Mouse (Mus musculus): ENCODE results near the gene Tmcc1. TPM values are rescaled to one million over a fixed set of nuclear protein-coding genes. Genes with fewer than 3 reads are reported as not detected.

The Tmcc1 gene
- polyA plus RNA-seq, 1 experiment = 17.6 TPM

GRCm38 (mm10) chr6:116089402-116089801 lies 103.9 kb downstream of the Tmcc1 start:
- Histone ChIP-seq H3ac (ENCODE audit: control insufficient read depth, insufficient read length) (no peak overlapping the region), H3K4me2 (ENCODE audit: low read depth) (no peak overlapping the region), H3K36me3 (ENCODE audit: control insufficient read depth, insufficient read depth) (no peaks in the 10 kb centered on the region), H3K4me3 (no peak overlapping the region), H3K27me3 (ENCODE audit: control insufficient read depth, insufficient read depth, insufficient read length) (no peaks in the 10 kb centered on the region), H3K79me2 (ENCODE audit: control insufficient read depth, insufficient read depth) (peaks cover 10% of the 10 kb centered on the region)
- no peak for TF ChIP-seq MYOD1 (IDR thresholded peaks at IDR 0.05; ENCODE audit: control insufficient read depth in 1 of 3, insufficient read length in 2 of 3, low read depth in 2 of 3)
- TF ChIP-seq USF1 (IDR thresholded peaks at IDR 0.05; ENCODE audit: low read depth) = no peak
- no peak for TF ChIP-seq E2F4 (IDR thresholded peaks at IDR 0.05; ENCODE audit: insufficient read depth)
- no peak for TF ChIP-seq TCF3 (IDR thresholded peaks at IDR 0.05; ENCODE audit: insufficient read length, low read depth)
- TF ChIP-seq REST (IDR thresholded peaks at IDR 0.05; ENCODE audit: insufficient read depth, insufficient read length) = no peak
- TF ChIP-seq SRF (IDR thresholded peaks at IDR 0.05; ENCODE audit: control insufficient read depth, insufficient read length, low read depth) = no peak
- no peak for TF ChIP-seq MYOG (IDR thresholded peaks at IDR 0.05; ENCODE audit: control insufficient read depth in 1 of 3, insufficient read depth in 1 of 3, insufficient read length in 2 of 3, low read depth in 2 of 3)
- TF ChIP-seq MAX (IDR thresholded peaks at IDR 0.05; ENCODE audit: low read depth) = no peak

- TF ChIP-seq CEBPB (IDR thresholded peaks at IDR 0.05; ENCODE audit: insufficient read depth, poor library complexity, severe bottlenecking) = no peak
- TF ChIP-seq MYOD1 (IDR thresholded peaks at IDR 0.05; ENCODE audit: control insufficient read depth in 1 of 3, insufficient read length in 2 of 3, low read depth in 2 of 3) = no peak
- TF ChIP-seq E2F4 (IDR thresholded peaks at IDR 0.05; ENCODE audit: insufficient read depth) = no peak
- TF ChIP-seq USF1 (IDR thresholded peaks at IDR 0.05; ENCODE audit: low read depth) = no peak
- TF ChIP-seq TCF3 (IDR thresholded peaks at IDR 0.05; ENCODE audit: insufficient read length, low read depth) = no peak
- TF ChIP-seq MAX (IDR thresholded peaks at IDR 0.05; ENCODE audit: low read depth) = no peak
- no peak for TF ChIP-seq POLR2AphosphoS2 (IDR thresholded peaks at IDR 0.05; ENCODE audit: insufficient read length, low read depth)
- TF ChIP-seq SRF (IDR thresholded peaks at IDR 0.05; ENCODE audit: control insufficient read depth, insufficient read length, low read depth) = no peak
- TF ChIP-seq POLR2A (IDR thresholded peaks at IDR 0.05; ENCODE audit: insufficient read length, low read depth) = no peak
- TF ChIP-seq MYOG (IDR thresholded peaks at IDR 0.05; ENCODE audit: control insufficient read depth in 1 of 3, insufficient read depth in 1 of 3, insufficient read length in 2 of 3, low read depth in 2 of 3) = no peak
- no peak for TF ChIP-seq TCF12 (IDR thresholded peaks at IDR 0.05; ENCODE audit: insufficient read depth, poor library complexity, severe bottlenecking)
- no peak for TF ChIP-seq REST (IDR thresholded peaks at IDR 0.05; ENCODE audit: insufficient read depth, insufficient read length)
- H3K4me3 ChIP-seq = no peak overlapping the region
- no peaks in the 10 kb centered on the region for H3K27me3 ChIP-seq (ENCODE audit: control insufficient read depth, insufficient read depth, insufficient read length)
- H3K79me2 ChIP-seq (ENCODE audit: control insufficient read depth, insufficient read depth) = peaks cover 17% of the 10 kb centered on the region
- H3ac ChIP-seq (ENCODE audit: control insufficient read depth, insufficient read length) = no peak overlapping the region
- no peak overlapping the region for H3K4me2 ChIP-seq (ENCODE audit: low read depth)
- no peaks in the 10 kb centered on the region for H3K36me3 ChIP-seq (ENCODE audit: control insufficient read depth, insufficient read depth)
Measured at GRCm38 (mm10) chr6:116086036-116086435, 107.2 kb downstream of the Tmcc1 start.

GRCm38 (mm10) chr6:116082239-116082638 lies 111.0 kb downstream of the Tmcc1 start:
- Histone ChIP-seq H3K79me2 (ENCODE audit: control insufficient read depth, insufficient read depth) (peaks cover 21% of the 10 kb centered on the region), H3K27me3 (ENCODE audit: control insufficient read depth, insufficient read depth, insufficient read length) (no peaks in the 10 kb centered on the region), H3K4me3 (no peak overlapping the region), H3K36me3 (ENCODE audit: control insufficient read depth, insufficient read depth) (no peaks in the 10 kb centered on the region), H3ac (ENCODE audit: control insufficient read depth, insufficient read length) (no peak overlapping the region), H3K4me2 (ENCODE audit: low read depth) (no peak overlapping the region)
- no peak for TF ChIP-seq MYOG (IDR thresholded peaks at IDR 0.05; ENCODE audit: control insufficient read depth in 1 of 3, insufficient read depth in 1 of 3, insufficient read length in 2 of 3, low read depth in 2 of 3)
- no peak for TF ChIP-seq TCF12 (IDR thresholded peaks at IDR 0.05; ENCODE audit: insufficient read depth, poor library complexity, severe bottlenecking)
- no peak for TF ChIP-seq USF1 (IDR thresholded peaks at IDR 0.05; ENCODE audit: low read depth)
- no peak for TF ChIP-seq MAX (IDR thresholded peaks at IDR 0.05; ENCODE audit: low read depth)
- no peak for TF ChIP-seq POLR2A (IDR thresholded peaks at IDR 0.05; ENCODE audit: insufficient read length, low read depth)
- TF ChIP-seq SRF (IDR thresholded peaks at IDR 0.05; ENCODE audit: control insufficient read depth, insufficient read length, low read depth) = no peak
- TF ChIP-seq REST (IDR thresholded peaks at IDR 0.05; ENCODE audit: insufficient read depth, insufficient read length) = no peak
- no peak for TF ChIP-seq E2F4 (IDR thresholded peaks at IDR 0.05; ENCODE audit: insufficient read depth)
- TF ChIP-seq CEBPB (IDR thresholded peaks at IDR 0.05; ENCODE audit: insufficient read depth, poor library complexity, severe bottlenecking) = no peak
- TF ChIP-seq POLR2AphosphoS2 (IDR thresholded peaks at IDR 0.05; ENCODE audit: insufficient read length, low read depth) = no peak
- no peak for TF ChIP-seq MYOD1 (IDR thresholded peaks at IDR 0.05; ENCODE audit: control insufficient read depth in 1 of 3, insufficient read length in 2 of 3, low read depth in 2 of 3)
- no peak for TF ChIP-seq TCF3 (IDR thresholded peaks at IDR 0.05; ENCODE audit: insufficient read length, low read depth)

GRCm38 (mm10) chr6:116081375-116081774 lies 111.9 kb downstream of the Tmcc1 start:
- TF ChIP-seq MAX (IDR thresholded peaks at IDR 0.05; ENCODE audit: low read depth) (no peak), MYOD1 (IDR thresholded peaks at IDR 0.05; ENCODE audit: control insufficient read depth in 1 of 3, insufficient read length in 2 of 3, low read depth in 2 of 3) (peak in 2 of 3 experiments; percentile 12 to 75)
- Histone ChIP-seq H3K27me3 (ENCODE audit: control insufficient read depth, insufficient read depth, insufficient read length) (no peaks in the 10 kb centered on the region), H3K36me3 (ENCODE audit: control insufficient read depth, insufficient read depth) (no peaks in the 10 kb centered on the region), H3K4me3 (no peak overlapping the region), H3ac (ENCODE audit: control insufficient read depth, insufficient read length) (no peak overlapping the region), H3K79me2 (ENCODE audit: control insufficient read depth, insufficient read depth) (peaks cover 21% of the 10 kb centered on the region), H3K4me2 (ENCODE audit: low read depth) (no peak overlapping the region)

DNA sequence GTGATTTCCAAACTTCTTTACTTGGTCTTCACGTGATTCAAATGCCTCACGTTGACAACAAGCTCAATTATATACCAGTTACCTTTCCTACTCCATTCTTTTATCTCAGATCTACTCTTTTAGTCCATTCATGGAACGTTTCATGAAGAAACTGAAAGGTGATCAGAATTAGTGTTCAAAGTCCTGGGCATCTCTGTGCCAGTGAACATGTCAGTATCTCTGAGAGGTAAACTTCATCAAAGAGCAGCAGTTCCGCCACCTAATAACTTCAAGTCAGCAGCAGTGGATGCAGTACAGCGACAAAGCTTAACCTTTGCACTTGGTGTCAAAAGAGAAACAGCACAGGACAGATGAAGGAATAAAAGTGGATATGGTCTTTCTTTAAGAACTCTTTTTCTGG lies 112.5 kb downstream of the Tmcc1 start:
- H3K79me2 ChIP-seq (ENCODE audit: control insufficient read depth, insufficient read depth) = peaks cover 21% of the 10 kb centered on the region
- H3K27me3 ChIP-seq (ENCODE audit: control insufficient read depth, insufficient read depth, insufficient read length) = no peaks in the 10 kb centered on the region
- H3K36me3 ChIP-seq (ENCODE audit: control insufficient read depth, insufficient read depth) = no peaks in the 10 kb centered on the region
- no peak overlapping the region for H3ac ChIP-seq (ENCODE audit: control insufficient read depth, insufficient read length)
- no peak overlapping the region for H3K4me2 ChIP-seq (ENCODE audit: low read depth)
- TF ChIP-seq MAX (IDR thresholded peaks at IDR 0.05; ENCODE audit: low read depth) (no peak), USF1 (IDR thresholded peaks at IDR 0.05; ENCODE audit: low read depth) (no peak), MYOD1 (IDR thresholded peaks at IDR 0.05; ENCODE audit: control insufficient read depth in 1 of 3, insufficient read length in 2 of 3, low read depth in 2 of 3) (no peak), POLR2AphosphoS2 (IDR thresholded peaks at IDR 0.05; ENCODE audit: insufficient read length, low read depth) (no peak), POLR2A (IDR thresholded peaks at IDR 0.05; ENCODE audit: insufficient read length, low read depth) (no peak), CEBPB (IDR thresholded peaks at IDR 0.05; ENCODE audit: insufficient read depth, poor library complexity, severe bottlenecking) (no peak), SRF (IDR thresholded peaks at IDR 0.05; ENCODE audit: control insufficient read depth, insufficient read length, low read depth) (no peak), MYOG (IDR thresholded peaks at IDR 0.05; ENCODE audit: control insufficient read depth in 1 of 3, insufficient read depth in 1 of 3, insufficient read length in 2 of 3, low read depth in 2 of 3) (no peak), TCF12 (IDR thresholded peaks at IDR 0.05; ENCODE audit: insufficient read depth, poor library complexity, severe bottlenecking) (no peak), TCF3 (IDR thresholded peaks at IDR 0.05; ENCODE audit: insufficient read length, low read depth) (no peak), E2F4 (IDR thresholded peaks at IDR 0.05; ENCODE audit: insufficient read depth) (no peak), REST (IDR thresholded peaks at IDR 0.05; ENCODE audit: insufficient read depth, insufficient read length) (no peak)
- H3K4me3 ChIP-seq = no peak overlapping the region
